9 mouse cellular contexts compared by ENCODE assay signal in genomic region chr6:63257406-63257845, GRCm38 (mm10). TPM values are rescaled to one million over a fixed set of nuclear protein-coding genes. Genes with fewer than 3 reads are reported as not detected.
DNase-seq lines count a peak whose midpoint lies in the region; ATAC-seq and TF ChIP-seq lines count a peak whose summit lies in the region.
"Had no signal": no experiment of that assay in that cellular context is flagged by ENCODE, and none has a peak within 500 bp of the region (broad histone marks: within the 10 kb centered on the region; RNA-seq: fewer than 3 reads in every experiment).

No protein-coding gene starts in this region.

- no peak for TF ChIP-seq POLR2A in ES-Bruce4 (IDR thresholded peaks at IDR 0.05; ENCODE audit: insufficient read depth, low read length)

- H3K4me2 ChIP-seq in heart, postnatal 0 days (ENCODE audit: low read depth, low read length): peak overlapping the region; percentile 91
- H3K4me2 ChIP-seq in midbrain, embryonic 13.5 days (replicated peaks): peak overlapping the region; percentile 91
- peak overlapping the region; percentile 93 for H3K4me2 ChIP-seq in stomach, postnatal 0 days (replicated peaks; ENCODE audit: low read depth)

- H3K36me3 ChIP-seq in ES-Bruce4 (ENCODE audit: control insufficient read depth, insufficient read depth, low read length, poor library complexity, severe bottlenecking): no peaks in the 10 kb centered on the region
- no peaks in the 10 kb centered on the region for H3K36me3 ChIP-seq in embryonic facial prominence, embryonic 10.5 days (replicated peaks)
- no peaks in the 10 kb centered on the region for H3K36me3 ChIP-seq in heart, postnatal 0 days (replicated peaks; ENCODE audit: control insufficient read depth, insufficient read depth, low read length)
- no peaks in the 10 kb centered on the region for H3K36me3 ChIP-seq in midbrain, embryonic 13.5 days
- no peaks in the 10 kb centered on the region for H3K36me3 ChIP-seq in stomach, postnatal 0 days (ENCODE audit: control insufficient read depth, insufficient read depth, low read length)

- no peak overlapping the region for H3K27ac ChIP-seq in ES-Bruce4 (ENCODE audit: insufficient read depth, low read length)
- H3K27ac ChIP-seq in embryonic facial prominence, embryonic 10.5 days (replicated peaks): peak overlapping the region; percentile 71
- no peak overlapping the region for H3K27ac ChIP-seq in heart, postnatal 0 days (ENCODE audit: low read depth)
- peak overlapping the region; percentile 88 for H3K27ac ChIP-seq in left cerebral cortex, adult 2 months
- H3K27ac ChIP-seq in midbrain, embryonic 13.5 days: peak overlapping the region; percentile 85
- H3K27ac ChIP-seq in stomach, postnatal 0 days (replicated peaks): no peak overlapping the region

- peaks cover 19% of the 10 kb centered on the region for H3K27me3 ChIP-seq in ES-Bruce4 (ENCODE audit: control insufficient read depth, insufficient read depth, low read length, poor library complexity, severe bottlenecking)
- H3K27me3 ChIP-seq in embryonic facial prominence, embryonic 10.5 days (replicated peaks; ENCODE audit: low read depth, poor library complexity, severe bottlenecking): peaks cover 54% of the 10 kb centered on the region
- peaks cover 43% of the 10 kb centered on the region for H3K27me3 ChIP-seq in heart, postnatal 0 days (ENCODE audit: control insufficient read depth, insufficient read depth, low read length)
- H3K27me3 ChIP-seq in midbrain, embryonic 13.5 days: no peaks in the 10 kb centered on the region; the same call in 1 of the 2 replicates
- no peaks in the 10 kb centered on the region; the same call in 1 of the 2 replicates for H3K27me3 ChIP-seq in stomach, postnatal 0 days (ENCODE audit: control insufficient read depth, insufficient read depth, low read length)

- H3K9me3 ChIP-seq in ES-Bruce4 (replicated peaks; ENCODE audit: control insufficient read depth, insufficient read depth, low read length, poor library complexity, severe bottlenecking): no peaks in the 10 kb centered on the region
- no peaks in the 10 kb centered on the region for H3K9me3 ChIP-seq in embryonic facial prominence, embryonic 10.5 days
- H3K9me3 ChIP-seq in heart, postnatal 0 days (replicated peaks; ENCODE audit: control insufficient read depth, low read length): no peaks in the 10 kb centered on the region
- no peaks in the 10 kb centered on the region for H3K9me3 ChIP-seq in midbrain, embryonic 13.5 days
- H3K9me3 ChIP-seq in stomach, postnatal 0 days (ENCODE audit: control insufficient read depth, low read length): no peaks in the 10 kb centered on the region

- no peaks in the 10 kb centered on the region for H3K4me1 ChIP-seq in ES-Bruce4 (ENCODE audit: control insufficient read depth, insufficient read depth, low read length)
- peaks cover 14% of the 10 kb centered on the region; the same call in 1 of the 2 replicates for H3K4me1 ChIP-seq in embryonic facial prominence, embryonic 10.5 days
- H3K4me1 ChIP-seq in heart, postnatal 0 days (ENCODE audit: control insufficient read depth, insufficient read depth): no peaks in the 10 kb centered on the region
- peaks cover 31% of the 10 kb centered on the region for H3K4me1 ChIP-seq in midbrain, embryonic 13.5 days (replicated peaks)
- 0 out of 2 replicates have a peak, but pooled peaks cover 2% of the 10 kb centered on the region for H3K4me1 ChIP-seq in stomach, postnatal 0 days (replicated peaks; ENCODE audit: control insufficient read depth, insufficient read depth)

- DNase-seq in ZHBTc4 (ENCODE audit: low read depth, low spot score): peak; percentile 73
- peak; percentile 71 for DNase-seq in embryonic facial prominence, embryonic 10.5 days (ENCODE audit: low spot score)
- DNase-seq in heart, postnatal 0 days (ENCODE audit: low spot score): no peak
- DNase-seq in left cerebral cortex, adult 2 months (ENCODE audit: extremely low spot score in 1 of 2, low spot score in 2 of 2): peak; percentile 65 to 72
- DNase-seq in stomach, postnatal 0 days (ENCODE audit: low spot score): peak; percentile 46
- no peak for DNase-seq in adipocyte (ENCODE audit: low spot score)

- peak overlapping the region; percentile 58 for H3K4me3 ChIP-seq in ES-Bruce4 (ENCODE audit: low read depth, low read length)
- peak overlapping the region; percentile 79 for H3K4me3 ChIP-seq in embryonic facial prominence, embryonic 10.5 days
- peak overlapping the region; percentile 60 for H3K4me3 ChIP-seq in heart, postnatal 0 days (ENCODE audit: low read depth, low read length)
- peak overlapping the region; percentile 80 for H3K4me3 ChIP-seq in left cerebral cortex, adult 2 months
- H3K4me3 ChIP-seq in midbrain, embryonic 13.5 days (replicated peaks): peak overlapping the region; percentile 80
- H3K4me3 ChIP-seq in stomach, postnatal 0 days (ENCODE audit: low read depth, low read length): peak overlapping the region; percentile 57
- H3K4me3 ChIP-seq: myocyte had no signal

- no peak for TF ChIP-seq CTCF in ES-Bruce4 (IDR thresholded peaks at IDR 0.05; ENCODE audit: low read depth, low read length)
- no peak for TF ChIP-seq CTCF in heart, postnatal 0 days (IDR thresholded peaks at IDR 0.05; ENCODE audit: low read depth)
- no peak; the same call in 1 of the 2 replicates for TF ChIP-seq CTCF in left cerebral cortex, adult 2 months (IDR thresholded peaks at IDR 0.05)
- no peak for TF ChIP-seq CTCF in stomach, postnatal 0 days (IDR thresholded peaks at IDR 0.05; ENCODE audit: low read depth)

- TF ChIP-seq EP300 in ES-Bruce4 (IDR thresholded peaks at IDR 0.05; ENCODE audit: insufficient read depth, low read depth, low read length): no peak
- no peak for TF ChIP-seq EP300 in heart, postnatal 0 days (IDR thresholded peaks at IDR 0.05; ENCODE audit: low read depth)
- no peak for TF ChIP-seq EP300 in stomach, postnatal 0 days (optimal IDR thresholded peaks at IDR 0.05)

- under 1% methylated on average over 42 of the region's 42 CpGs for WGBS in embryonic facial prominence, embryonic 10.5 days
- WGBS in heart, postnatal 0 days: under 1% methylated on average over 42 of the region's 42 CpGs
- under 1% methylated on average over 42 of the region's 42 CpGs for WGBS in midbrain, embryonic 13.5 days
- WGBS in stomach, postnatal 0 days: under 1% methylated on average over 42 of the region's 42 CpGs

- intact Hi-C loops in left cerebral cortex, adult 2 months (cut with DNase I): loop anchor here (10.0 kb wide), 2 partner anchors 683 to 1387 kb away; no protein-coding TSS in a partner anchor

- H3K9ac ChIP-seq in ES-Bruce4 (ENCODE audit: low read depth, poor library complexity, severe bottlenecking): peak overlapping the region; percentile 48
- 0 out of 2 replicates have a peak overlapping the region, but pooled peaks have one; percentile 30 for H3K9ac ChIP-seq in heart, postnatal 0 days (replicated peaks; ENCODE audit: low read depth, low read length)
- H3K9ac ChIP-seq in midbrain, embryonic 13.5 days (replicated peaks): peak overlapping the region; percentile 82
- no peak overlapping the region for H3K9ac ChIP-seq in stomach, postnatal 0 days (ENCODE audit: low read length)

- peak; percentile 60 for ATAC-seq in heart, postnatal 0 days (ENCODE audit: insufficient read depth, low read depth)
- peak; percentile 82 for ATAC-seq in midbrain, embryonic 13.5 days
- peak; percentile 60 for ATAC-seq in stomach, postnatal 0 days (ENCODE audit: low FRiP score, low TSS enrichment)

RNA-seq across cellular contexts. Expression of gene Grid2, which starts 1.8 kb away (rescaled TPM):
- polyA plus RNA-seq in ES-Bruce4 (2011; ENCODE audit: insufficient read depth, insufficient read length, low read depth, missing spikeins): 0.15 TPM in 1 of 2 replicates, not detected in the other
- polyA plus RNA-seq in embryonic facial prominence, embryonic 10.5 days (2016; fragmentation: Nextera tagmentation; extraction: Ambion mirVana): 0.40 and 0.79 TPM in 2 replicates
- total RNA-seq in heart, postnatal 0 days (2014; rRNA removed; ENCODE audit: low replicate concordance): 0.27 and 0.43 TPM in 2 replicates
- polyA plus RNA-seq in heart, postnatal 0 days (2015; fragmentation: Nextera tagmentation; extraction: Ambion mirVana): 0.10 and 0.11 TPM in 2 replicates
- 10 to 100 TPM; 18.6 to 18.8 TPM for total RNA-seq in left cerebral cortex, adult 2 months (2021)
- 7.6 and 8.1 TPM in 2 replicates for polyA plus RNA-seq in midbrain, embryonic 13.5 days (2015; fragmentation: Nextera tagmentation; extraction: Ambion mirVana)
- 0.31 and 0.38 TPM in 2 replicates for polyA plus RNA-seq in stomach, postnatal 0 days (2015; fragmentation: Nextera tagmentation; extraction: Ambion mirVana)
- polyA plus RNA-seq: myocyte had no signal

Comparison
In these comparisons a context has a peak if more than half of its experiments do, and no peak if none do; other contexts are left out.
1. H3K27ac ChIP-seq: peak in embryonic facial prominence, embryonic 10.5 days (single experiment), left cerebral cortex, adult 2 months (single experiment) and midbrain, embryonic 13.5 days (single experiment); none in ES-Bruce4 (single experiment), heart, postnatal 0 days (single experiment) and stomach, postnatal 0 days (single experiment).
2. DNase-seq: peak in ZHBTc4 (single experiment), embryonic facial prominence, embryonic 10.5 days (single experiment), left cerebral cortex, adult 2 months (2 of 2) and stomach, postnatal 0 days (single experiment); none in heart, postnatal 0 days (single experiment) and adipocyte (single experiment).
3. Peak in every context shown above with its lines, with median percentiles within 50 percentile points of each other: H3K4me3 ChIP-seq, ATAC-seq and H3K4me2 ChIP-seq.